Mouse (Mus musculus): ENCODE data around the gene Ubxn7.
A peak's percentile ranks its signal among the peaks of the same experiment; 100 is the strongest.
"Not testable (repeated sequence)": the region's sequence is repeated elsewhere in the genome, so short reads cannot be mapped to it uniquely, and the experiment has no call there.

Ubxn7 gene

DNA sequence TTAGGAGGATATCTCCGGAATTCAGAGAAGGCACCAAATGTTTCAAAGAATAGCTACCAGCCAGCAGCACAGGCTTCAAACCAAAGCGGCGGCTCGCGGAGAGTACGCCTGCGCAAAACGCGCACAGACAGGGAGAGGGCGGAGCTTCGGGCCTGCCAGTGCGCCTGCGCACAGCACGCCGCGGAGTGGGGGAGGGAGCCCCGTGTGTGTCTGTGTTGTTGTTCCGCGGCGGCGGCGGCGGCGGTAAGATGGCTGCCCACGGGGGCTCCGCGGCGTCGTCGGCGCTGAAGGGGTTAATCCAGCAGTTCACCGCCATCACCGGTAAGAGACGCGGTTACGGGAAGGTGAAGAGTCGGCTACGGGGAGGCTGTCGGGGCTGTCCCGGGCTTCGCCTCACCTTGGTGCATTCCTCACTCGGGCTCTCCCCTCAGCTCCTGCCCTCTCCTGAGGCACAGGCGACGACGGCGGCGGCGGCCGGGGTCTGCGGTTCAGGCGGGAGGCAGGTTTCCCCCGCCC lies at the start of gene Ubxn7:
TSS of gene Ubxn7 (plus strand) at position 218 of the 516 bp plus-strand sequence.
- DNase-seq (ENCODE audit: low read depth in 2 of 2, low spot score in 2 of 2), result peak; percentile 97 to 99

GRCm38 (mm10) chr16:32282608-32283007 lies 49.4 kb upstream of the Ubxn7 start:
- no peak for DNase-seq (ENCODE audit: low read depth in 2 of 2, low spot score in 2 of 2)

- DNase-seq (ENCODE audit: low read depth in 2 of 2, low spot score in 2 of 2), result no peak
These were observed 40.2 kb upstream of the Ubxn7 start for GRCm38 (mm10) chr16:32291821-32292220.

GRCm38 (mm10) chr16:32299617-32300016 lies 32.4 kb upstream of the Ubxn7 start:
- not testable (repeated sequence) for DNase-seq (ENCODE audit: low read depth in 2 of 2, low spot score in 2 of 2)

GRCm38 (mm10) chr16:32303046-32303445 lies 29.0 kb upstream of the Ubxn7 start:
- no peak for DNase-seq (ENCODE audit: low read depth in 2 of 2, low spot score in 2 of 2)

DNA sequence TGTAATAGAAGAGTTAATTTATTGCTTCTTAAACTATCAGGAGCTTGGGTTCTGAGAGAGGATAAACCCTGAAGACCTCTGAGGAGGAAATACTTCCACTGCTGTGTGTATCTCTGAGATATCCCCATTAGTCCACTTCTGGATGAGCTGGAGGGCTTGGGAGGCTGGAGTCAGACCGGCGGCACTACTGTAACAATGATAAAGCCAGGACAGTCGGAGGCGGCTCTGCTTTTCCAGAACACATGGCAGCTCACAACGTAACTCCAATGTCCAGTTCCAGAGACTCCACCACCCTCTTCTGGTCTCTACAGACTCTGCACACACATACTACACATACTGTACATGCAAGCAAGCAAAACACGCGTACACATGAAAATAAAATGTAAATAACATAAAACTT lies 28.2 kb upstream of the Ubxn7 start:
- DNase-seq (ENCODE audit: low read depth in 2 of 2, low spot score in 2 of 2), result no peak

GRCm38 (mm10) chr16:32311970-32312369 lies 20.1 kb upstream of the Ubxn7 start:
- DNase-seq (ENCODE audit: low read depth in 2 of 2, low spot score in 2 of 2), result no peak

- DNase-seq (ENCODE audit: low read depth in 2 of 2, low spot score in 2 of 2), result no peak
These were observed 19.7 kb upstream of the Ubxn7 start for GRCm38 (mm10) chr16:32312386-32312785.

GRCm38 (mm10) chr16:32312859-32313258 lies 19.2 kb upstream of the Ubxn7 start:
- DNase-seq (ENCODE audit: low read depth in 2 of 2, low spot score in 2 of 2), result no peak

DNA sequence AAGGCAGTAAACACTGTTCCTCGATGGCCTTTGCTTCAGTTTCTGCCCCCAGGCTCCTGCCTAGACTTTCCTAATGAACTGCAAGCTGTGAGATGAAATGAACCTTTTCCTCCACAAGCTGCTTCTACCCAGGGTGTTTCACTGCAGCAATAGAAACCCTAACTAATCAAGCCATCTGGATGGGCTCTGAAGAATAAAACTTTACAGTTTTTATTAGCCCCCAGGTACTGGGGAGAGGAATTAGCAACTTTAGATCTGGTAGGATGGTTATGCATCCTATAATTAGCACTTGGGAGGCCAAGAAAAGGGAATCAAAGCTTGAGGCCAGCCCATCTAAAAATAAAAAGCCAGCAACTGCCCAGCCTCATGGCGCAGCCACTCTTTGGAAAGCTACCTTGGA lies 15.5 kb upstream of the Ubxn7 start:
- DNase-seq (ENCODE audit: low read depth in 2 of 2, low spot score in 2 of 2), result no peak

DNA sequence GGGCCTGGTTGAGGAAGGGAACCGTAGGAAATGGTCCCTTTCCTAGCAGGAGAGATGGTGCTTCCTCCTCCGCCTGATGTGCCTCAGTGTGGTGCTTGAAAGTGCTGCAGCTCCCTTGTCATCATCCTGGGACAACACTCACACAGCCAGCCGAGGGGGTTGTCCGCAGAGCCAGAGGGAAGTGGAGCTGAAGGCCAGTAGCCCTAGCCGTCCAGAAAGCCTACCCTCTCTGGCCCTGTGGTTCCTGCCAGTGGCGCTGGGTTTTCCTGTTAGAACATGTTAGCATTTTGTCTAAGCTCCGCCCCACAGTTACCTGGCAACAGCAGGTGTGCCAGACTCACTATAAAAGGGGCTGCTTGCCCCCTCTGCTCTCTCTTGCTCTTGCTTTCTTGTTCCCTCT lies 8.1 kb upstream of the Ubxn7 start:
- no peak for DNase-seq (ENCODE audit: low read depth in 2 of 2, low spot score in 2 of 2)

DNA sequence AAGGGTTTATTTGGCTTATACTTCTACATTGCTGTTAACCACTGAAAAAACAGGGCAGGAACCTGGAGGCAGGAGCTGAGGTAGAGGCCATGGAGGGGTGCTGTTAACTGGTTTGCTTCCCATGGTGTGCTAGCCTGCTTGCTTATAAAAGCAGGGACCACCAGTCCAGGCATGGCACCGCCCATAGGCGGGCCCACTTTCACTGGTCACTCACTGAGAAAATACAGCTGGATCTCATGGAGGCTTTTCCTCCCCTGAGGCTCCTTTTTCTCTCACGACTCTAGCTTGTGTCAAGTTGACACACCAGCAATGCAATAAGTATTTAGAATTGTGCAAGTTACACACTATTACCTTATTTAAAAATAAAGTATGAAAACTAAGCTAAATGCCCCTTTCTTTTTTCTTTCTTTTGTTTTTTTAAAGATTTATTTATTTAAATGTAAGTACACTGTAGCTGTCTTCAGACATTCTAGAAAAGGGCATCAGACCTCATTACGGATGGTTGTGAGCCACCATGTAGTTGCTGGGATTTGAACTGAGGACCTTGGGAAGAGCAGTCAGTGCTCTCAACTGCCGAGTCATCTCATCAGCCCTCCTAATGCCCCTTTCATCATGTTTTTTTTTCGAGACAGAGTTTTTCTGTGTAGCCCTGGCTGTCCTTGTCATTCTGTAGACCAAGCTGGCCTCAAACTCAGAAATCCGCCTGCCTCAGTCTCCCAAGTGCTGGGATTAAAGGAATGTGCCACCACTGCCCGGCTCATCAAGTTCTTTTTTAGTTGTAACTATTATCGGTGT lies 984 bp upstream of the Ubxn7 start:
- DNase-seq (ENCODE audit: low read depth in 2 of 2, low spot score in 2 of 2), result no peak

DNA sequence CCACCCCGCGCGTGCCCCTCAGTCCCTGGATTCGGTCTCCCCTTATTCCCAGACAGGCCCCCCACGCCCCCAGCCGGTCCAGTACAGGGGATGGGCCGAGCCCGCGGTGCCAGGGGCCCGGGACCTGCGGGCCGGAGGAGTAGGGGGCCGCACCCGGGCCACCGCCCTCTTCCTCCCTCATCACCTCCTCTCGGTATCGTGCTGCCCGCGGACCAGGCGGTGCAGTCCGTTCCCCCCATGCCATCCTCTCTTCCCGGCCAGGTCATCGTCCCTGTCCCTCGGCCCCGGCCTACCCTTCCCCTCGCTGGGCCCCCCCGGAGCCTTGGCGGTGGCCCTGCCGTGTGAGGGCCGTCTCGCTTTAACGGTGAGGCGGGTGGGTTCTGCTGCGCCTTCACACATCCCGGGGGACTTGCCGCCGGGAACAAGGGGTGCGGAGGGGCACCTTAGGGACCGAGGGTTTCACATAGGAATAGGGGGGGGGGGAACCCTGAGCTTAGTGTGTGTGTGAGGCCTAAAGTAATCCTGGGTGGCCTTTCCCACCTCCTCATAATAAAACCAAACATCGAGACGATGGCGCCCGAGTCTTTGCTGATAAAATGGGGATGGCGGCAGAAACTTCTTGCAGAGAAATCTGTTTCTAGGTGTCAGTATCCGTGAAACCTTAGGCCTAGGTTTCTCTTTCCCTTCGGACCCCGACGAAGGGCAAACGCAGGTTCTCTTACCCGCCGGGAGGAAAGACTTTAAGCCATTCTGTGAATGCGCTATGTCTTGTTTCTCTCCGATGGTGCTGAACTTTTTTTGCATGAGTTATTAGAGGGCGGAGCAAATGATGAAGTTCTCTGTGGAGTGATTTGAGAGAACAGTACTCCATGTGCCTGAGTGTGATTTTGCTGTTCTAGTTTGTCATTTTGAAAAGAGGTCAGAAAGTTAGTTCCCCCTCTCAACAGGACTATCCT lies 777 bp downstream of the Ubxn7 start:
- DNase-seq (ENCODE audit: low read depth in 2 of 2, low spot score in 2 of 2), result peak; percentile 24 to 37

GRCm38 (mm10) chr16:32335146-32335545 lies 3.1 kb downstream of the Ubxn7 start:
- DNase-seq (ENCODE audit: low read depth in 2 of 2, low spot score in 2 of 2), result no peak

GRCm38 (mm10) chr16:32336026-32336780 lies 4.1 kb downstream of the Ubxn7 start:
- DNase-seq (ENCODE audit: low read depth in 2 of 2, low spot score in 2 of 2), result no peak

GRCm38 (mm10) chr16:32337001-32337400 lies 4.9 kb downstream of the Ubxn7 start:
- DNase-seq (ENCODE audit: low read depth in 2 of 2, low spot score in 2 of 2), result no peak

DNA sequence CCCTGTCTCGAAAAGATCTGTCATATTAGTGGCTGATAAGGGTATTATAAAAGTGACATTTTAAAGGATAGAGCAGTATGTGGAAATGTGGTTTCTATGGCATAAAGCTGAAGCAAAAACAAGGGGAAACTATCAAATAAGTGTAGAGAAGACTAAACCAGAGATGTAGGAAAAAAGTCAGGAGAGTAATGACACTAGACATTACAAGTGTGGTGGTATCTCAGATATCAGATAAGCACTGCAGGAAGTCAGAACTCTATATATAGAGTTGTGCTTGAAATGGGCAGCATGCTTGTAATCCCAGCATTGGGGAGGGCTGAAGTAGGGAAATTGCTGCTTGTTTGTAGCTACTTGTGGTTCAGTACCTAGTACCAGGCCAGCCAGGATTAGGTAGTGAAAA lies 8.4 kb downstream of the Ubxn7 start:
- DNase-seq (ENCODE audit: low read depth in 2 of 2, low spot score in 2 of 2), result no peak

- DNase-seq (ENCODE audit: low read depth in 2 of 2, low spot score in 2 of 2), result no peak
These were observed 13.5 kb downstream of the Ubxn7 start for GRCm38 (mm10) chr16:32345521-32345920.

GRCm38 (mm10) chr16:32350776-32351175 lies 18.7 kb downstream of the Ubxn7 start:
- DNase-seq (ENCODE audit: low read depth in 2 of 2, low spot score in 2 of 2), result no peak

- DNase-seq (ENCODE audit: low read depth in 2 of 2, low spot score in 2 of 2), result no peak
These were observed 31.5 kb downstream of the Ubxn7 start for GRCm38 (mm10) chr16:32363530-32363929.

DNA sequence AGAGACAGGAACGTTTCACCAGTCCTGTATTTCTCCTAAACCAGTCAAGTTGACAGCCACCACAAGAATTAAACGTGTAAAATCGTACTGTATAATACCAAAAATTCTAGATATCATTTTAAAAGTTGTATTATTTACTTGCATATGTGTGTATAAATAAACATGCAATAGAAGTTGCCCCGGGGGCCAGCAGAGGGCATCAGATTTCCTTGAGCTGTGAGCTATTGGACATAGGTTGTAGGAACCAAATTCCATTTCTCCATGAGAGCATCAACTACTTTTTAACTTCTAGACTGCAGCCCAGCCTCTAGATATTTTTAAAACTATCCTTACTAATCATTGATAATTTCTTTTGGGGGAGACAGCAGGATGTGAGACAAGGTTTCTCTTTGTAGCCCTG lies 39.3 kb downstream of the Ubxn7 start:
- peak in 1 of 2 experiments; percentile 7 for DNase-seq (ENCODE audit: low read depth in 2 of 2, low spot score in 2 of 2)

Measured in CD8-positive naive resting alpha-beta T cell, adult 2 months (primary cell).